In the genomic region with DNA sequence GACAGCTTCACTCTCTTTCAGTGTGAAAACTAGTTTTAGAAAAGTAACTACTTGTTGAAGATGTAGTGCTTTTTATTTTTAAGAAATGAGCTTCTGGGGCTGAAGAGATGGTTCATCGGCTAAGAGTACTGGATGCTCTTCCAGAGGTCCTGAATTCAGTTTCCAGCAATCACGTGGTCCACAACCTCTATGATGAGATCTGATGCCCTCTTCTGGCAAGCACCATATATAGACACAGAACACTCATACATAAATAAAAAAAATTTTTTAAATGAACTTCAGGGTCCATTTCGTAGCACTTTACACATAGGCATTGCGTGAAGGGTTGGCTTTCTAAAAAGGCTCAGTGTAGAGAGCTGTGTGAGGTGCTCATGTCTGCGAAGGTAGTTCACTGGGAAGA, we compare ENCODE assay signal across 12 mouse cellular contexts. TPM values are rescaled to one million over a fixed set of nuclear protein-coding genes. Genes with fewer than 3 reads are reported as not detected.
DNase-seq lines count a peak whose midpoint lies in the region; ATAC-seq and TF ChIP-seq lines count a peak whose summit lies in the region.
"Had no signal": no experiment of that assay in that cellular context is flagged by ENCODE, and none has a peak within 500 bp of the region (broad histone marks: within the 10 kb centered on the region; RNA-seq: fewer than 3 reads in every experiment).

No protein-coding gene starts in this region.

- no peaks in the 10 kb centered on the region; the same call in 1 of the 2 replicates for H3K4me1 ChIP-seq in intestine, postnatal 0 days (replicated peaks; ENCODE audit: control insufficient read depth, insufficient read depth, low read length)
- H3K4me1 ChIP-seq in intestine, embryonic 16.5 days (ENCODE audit: control insufficient read depth, insufficient read depth, low read length) = no peaks in the 10 kb centered on the region
- H3K4me1 ChIP-seq: limb, embryonic 15.5 days had no signal

- no peak overlapping the region for H3K27ac ChIP-seq in intestine, postnatal 0 days (ENCODE audit: low read depth, low read length)
- no peak overlapping the region for H3K27ac ChIP-seq in intestine, embryonic 16.5 days (ENCODE audit: low read length)
- H3K27ac ChIP-seq: limb, embryonic 15.5 days; macrophage had no signal

- H3K4me2 ChIP-seq in intestine, postnatal 0 days (replicated peaks; ENCODE audit: low read depth) = no peak overlapping the region
- no peak overlapping the region for H3K4me2 ChIP-seq in intestine, embryonic 16.5 days (ENCODE audit: low read depth, low read length)
- H3K4me2 ChIP-seq: limb, embryonic 15.5 days had no signal

- H3K9me3 ChIP-seq in intestine, postnatal 0 days (ENCODE audit: control insufficient read depth) = no peaks in the 10 kb centered on the region
- no peaks in the 10 kb centered on the region for H3K9me3 ChIP-seq in intestine, embryonic 16.5 days (ENCODE audit: control insufficient read depth, low read length)
- H3K9me3 ChIP-seq: limb, embryonic 15.5 days had no signal

- WGBS in intestine, postnatal 0 days = 85% methylated on average over 5 of the region's 5 CpGs
- 86% methylated on average over 5 of the region's 5 CpGs for WGBS in intestine, embryonic 16.5 days

- peak; percentile 43 for DNase-seq in thymus, postnatal 14 days
- DNase-seq in thymus, adult 18-20 months = no peak
- DNase-seq in embryo, embryonic 11 days = no peak
- DNase-seq in layer of hippocampus, adult 8-10 months (ENCODE audit: low spot score in 2 of 2) = no peak
- DNase-seq in urinary bladder, postnatal 25 days (ENCODE audit: low spot score) = no peak
- DNase-seq: gastrocnemius, postnatal 10 days; layer of hippocampus, adult 9-11 months had no signal

- ATAC-seq in intestine, postnatal 0 days = no peak
- no peak for ATAC-seq in intestine, embryonic 16.5 days
- ATAC-seq in common myeloid progenitor, adult 5-6 weeks (replicated peaks; ENCODE audit: low read depth, poor library complexity, severe bottlenecking) = peak; percentile 64

- TF ChIP-seq CTCF in intestine, postnatal 0 days (IDR thresholded peaks at IDR 0.05; ENCODE audit: low read depth) = peak; percentile 28

- H3K9ac ChIP-seq in intestine, postnatal 0 days (ENCODE audit: low read depth, low read length) = no peak overlapping the region
- H3K9ac ChIP-seq in intestine, embryonic 16.5 days (ENCODE audit: low read depth, low read length) = no peak overlapping the region
- H3K9ac ChIP-seq: limb, embryonic 15.5 days had no signal

- no peak overlapping the region for H3K4me3 ChIP-seq in intestine, postnatal 0 days (ENCODE audit: low read depth, low read length)
- H3K4me3 ChIP-seq in intestine, embryonic 16.5 days (ENCODE audit: low read length) = no peak overlapping the region
- H3K4me3 ChIP-seq: limb, embryonic 15.5 days had no signal

- H3K36me3 ChIP-seq in intestine, postnatal 0 days (ENCODE audit: control insufficient read depth, insufficient read depth) = no peaks in the 10 kb centered on the region
- 0 out of 2 replicates have a peak, but pooled peaks cover 3% of the 10 kb centered on the region for H3K36me3 ChIP-seq in intestine, embryonic 16.5 days (ENCODE audit: control insufficient read depth, insufficient read depth, low read length)

- H3K27me3 ChIP-seq in intestine, postnatal 0 days (replicated peaks; ENCODE audit: control insufficient read depth, insufficient read depth, low read length) = no peaks in the 10 kb centered on the region
- H3K27me3 ChIP-seq in intestine, embryonic 16.5 days (replicated peaks; ENCODE audit: control insufficient read depth, insufficient read depth, low read length) = no peaks in the 10 kb centered on the region
- H3K27me3 ChIP-seq: limb, embryonic 15.5 days had no signal

RNA-seq across cellular contexts. Expression of gene Creb1, which starts 11.3 kb away (rescaled TPM):
- 8.1 and 8.6 TPM in 2 replicates for polyA plus RNA-seq in intestine, postnatal 0 days (2015; fragmentation: Nextera tagmentation; extraction: Ambion mirVana)
- polyA plus RNA-seq in intestine, embryonic 16.5 days (2015; fragmentation: Nextera tagmentation; extraction: Ambion mirVana) = 19.7 and 20.1 TPM in 2 replicates
- total RNA-seq in common myeloid progenitor, adult 5-6 weeks (2017) = 74.3 and 81.7 TPM in 2 replicates
- total RNA-seq in layer of hippocampus, adult 8-10 months (2022) = 10 to 100 TPM; 44.9 to 54.2 (median 51.6) TPM
